Mouse (Mus musculus) CD4-positive, CD25-positive, alpha-beta regulatory T cell (primary cell): Measurements from ENCODE around the gene Yju2. TPM values are rescaled to one million over a fixed set of nuclear protein-coding genes. Genes with fewer than 3 reads are reported as not detected.

Experiments
- polyA plus RNA-seq: library from polyadenylated mRNA; unstranded; fragments of 100-300 nt; shearing (Covaris generic); gene quantifications from one replicate; pipeline ENCODE4 v1.2.1, GENCODE M21; 2017

The Yju2 gene
- 38.8 TPM for polyA plus RNA-seq

DNA sequence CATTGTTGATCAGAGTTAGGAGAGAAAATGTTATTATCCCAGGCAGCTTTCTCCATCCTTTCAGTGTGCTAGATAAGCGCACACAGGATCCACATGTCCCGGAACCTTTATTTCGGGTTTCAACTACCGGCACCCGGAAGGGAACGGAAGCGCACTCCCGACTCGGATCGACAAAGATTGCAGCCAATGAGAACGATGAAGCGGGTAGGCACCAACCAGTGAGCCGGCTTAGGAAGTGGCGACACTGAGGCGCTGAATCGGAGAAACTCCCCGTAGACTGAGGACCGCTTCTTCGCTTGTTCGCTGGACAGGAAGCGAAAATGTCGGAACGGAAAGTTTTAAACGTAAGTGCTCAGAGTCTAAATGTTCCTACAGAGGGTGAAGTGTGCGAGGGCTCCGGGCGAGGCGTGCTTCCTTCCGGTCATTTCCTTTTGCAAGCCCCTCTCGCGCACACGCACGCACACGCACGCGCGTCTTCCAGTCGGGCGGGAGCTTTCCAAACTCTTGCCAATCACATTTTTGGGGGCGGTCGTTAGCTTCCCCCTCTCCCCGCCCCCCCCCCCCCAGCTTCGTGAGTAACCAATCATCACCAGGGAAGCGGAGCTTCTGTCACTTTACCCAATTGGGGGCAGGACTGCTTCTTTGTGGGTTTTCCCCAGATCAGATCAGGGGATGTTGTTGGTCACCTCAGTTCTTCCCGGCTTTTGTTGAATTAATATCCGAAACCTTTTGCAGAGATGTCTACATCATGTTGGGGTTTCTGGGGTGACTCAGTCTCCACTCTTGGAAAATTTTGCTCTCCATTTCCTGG lies at the start of gene Yju2:
Yju2 (plus strand) TSS at position 182 of the 811 bp plus-strand sequence.

DNA sequence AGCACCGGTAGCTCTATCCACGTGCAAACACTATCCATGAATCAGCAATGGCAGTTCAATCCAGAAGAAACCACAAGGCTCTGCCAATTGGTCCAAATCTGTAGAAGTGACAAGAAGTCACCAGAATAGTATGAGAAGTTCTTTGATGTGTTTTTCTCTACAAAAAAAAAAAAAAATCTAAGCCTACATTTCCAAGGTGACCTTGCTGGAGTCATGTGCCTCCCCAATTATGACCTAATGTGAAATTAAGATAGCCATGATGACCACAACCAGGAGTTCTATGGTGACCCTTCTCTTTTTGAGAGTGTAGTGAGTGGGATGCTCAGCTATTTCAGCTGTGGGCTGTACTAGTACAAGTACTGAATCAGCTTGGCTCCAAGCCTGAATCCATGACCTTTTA lies 9.5 kb upstream of the Yju2 start, which contains the start of gene Zfp119b:
Zfp119b (minus strand) TSS at position 101 of the 400 bp plus-strand sequence.

DNA sequence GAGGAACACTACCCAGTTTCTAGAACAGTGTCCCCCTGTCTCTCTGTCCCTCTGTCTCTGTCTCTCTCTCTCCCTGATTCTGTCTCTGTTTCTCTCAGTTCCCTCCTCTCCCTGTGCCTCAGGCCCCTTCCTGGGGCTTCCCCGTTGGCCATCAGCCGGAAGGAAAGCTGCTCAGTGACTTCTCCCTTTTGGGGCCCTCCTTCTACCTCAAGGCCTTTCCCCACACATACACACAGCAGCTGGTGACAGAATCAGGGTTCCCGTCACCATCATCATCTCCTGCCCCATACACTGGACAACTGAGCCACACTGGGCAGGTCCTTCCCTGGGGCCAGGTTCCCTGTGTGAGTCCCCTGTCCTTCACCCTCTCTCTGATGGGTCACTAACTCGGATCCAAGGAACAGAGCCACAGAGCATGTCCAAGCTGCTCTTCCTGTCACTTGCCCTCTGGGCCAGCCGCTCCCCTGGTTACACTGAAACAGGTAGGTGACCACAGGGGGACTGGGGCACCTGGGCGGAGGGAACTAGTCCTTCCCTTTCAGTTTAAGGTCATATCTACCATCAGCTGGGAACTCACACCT lies 6.4 kb upstream of the Yju2 start, which contains the start of gene Ebi3:
Ebi3 (plus strand) TSS at position 194 of the 581 bp plus-strand sequence.

GRCm38 (mm10) chr17:55969966-55970891 lies 11.3 kb downstream of the Yju2 start, which contains the start of gene Shd:
TSS of gene Shd (plus strand) at chr17:55970467.

DNA sequence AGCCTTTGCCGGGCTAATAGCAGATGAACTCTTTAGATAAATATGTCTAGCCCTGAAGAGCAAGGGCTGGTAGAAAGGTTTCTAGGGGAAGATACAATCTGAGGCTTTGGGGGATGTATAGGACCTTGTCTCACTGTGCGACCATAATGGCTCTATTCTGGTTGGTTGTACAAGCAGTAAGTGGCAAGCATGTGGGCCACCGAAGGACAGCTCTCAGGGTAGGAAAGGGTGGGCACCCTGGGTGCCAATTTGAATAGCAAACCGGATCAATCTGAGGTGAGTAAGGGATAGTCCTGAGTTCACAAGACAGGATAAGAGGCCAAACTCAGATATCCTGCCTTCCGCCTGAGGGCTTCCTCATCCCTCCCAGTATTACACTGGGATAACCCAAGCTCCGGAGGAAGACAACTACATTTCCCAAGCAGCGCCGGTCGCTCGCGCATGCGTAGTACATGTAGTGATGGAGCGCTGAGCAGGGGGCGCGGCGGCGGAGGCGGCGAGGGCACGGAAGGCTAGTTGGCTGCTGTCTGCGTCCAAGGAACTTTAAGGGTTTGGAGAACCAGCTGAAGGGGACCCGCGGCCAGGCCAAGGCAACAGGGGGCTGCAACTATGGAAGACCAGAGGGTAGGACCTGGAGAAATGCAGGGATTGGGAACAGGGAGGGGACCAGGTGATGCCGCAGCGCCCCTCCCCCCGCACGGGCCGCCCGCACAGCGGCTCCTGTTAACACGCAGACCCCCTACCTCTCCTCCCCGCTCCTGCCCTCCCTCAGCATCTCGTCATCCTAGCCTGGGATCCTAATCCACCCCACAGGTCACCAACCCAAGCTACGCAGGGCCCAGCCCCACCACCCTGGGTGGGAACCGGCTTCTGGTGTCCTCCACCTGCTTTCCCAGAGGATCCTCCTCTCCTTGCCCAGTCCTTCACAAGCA lies 27.4 kb downstream of the Yju2 start, which contains the start of gene Fsd1:
Fsd1 (plus strand) TSS at position 480 of the 932 bp plus-strand sequence.

GRCm38 (mm10) chr17:56005415-56006061 lies 46.6 kb downstream of the Yju2 start, which contains the start of the genes Stap2 and Mpnd:
TSS of gene Stap2 (minus strand) at chr17:56005584.
TSS of gene Mpnd (plus strand) at chr17:56005711.

Other genes with a start within 250 kb of the Yju2 start
- gene Pot1b, start 246.5 kb upstream of the Yju2 start, polyA plus RNA-seq: 16.4 TPM
- gene Adgre4, start 209.1 kb upstream of the Yju2 start, polyA plus RNA-seq: 1.1 TPM
- 17.0 TPM for gene Zfp119a, start 80.2 kb upstream of the Yju2 start, polyA plus RNA-seq
- gene Zfp959, start 67.0 kb upstream of the Yju2 start, polyA plus RNA-seq: 23.4 TPM
- 13.5 TPM for gene Zfp119b, start 9.6 kb upstream of the Yju2 start, polyA plus RNA-seq
- gene Ebi3, start 6.5 kb upstream of the Yju2 start, polyA plus RNA-seq: 26.3 TPM
- gene Shd, start 11.4 kb downstream of the Yju2 start, polyA plus RNA-seq: 0.89 TPM
- 0.44 TPM for gene Fsd1, start 27.4 kb downstream of the Yju2 start, polyA plus RNA-seq
- 0.83 TPM for gene Stap2, start 46.5 kb downstream of the Yju2 start, polyA plus RNA-seq
- 144 TPM for gene Mpnd, start 46.6 kb downstream of the Yju2 start, polyA plus RNA-seq
- gene Sh3gl1, start 77.5 kb downstream of the Yju2 start, polyA plus RNA-seq: 192 TPM
- gene Chaf1a, start 81.3 kb downstream of the Yju2 start, polyA plus RNA-seq: 3.3 TPM
- 76.2 TPM for gene Ubxn6, start 115.9 kb downstream of the Yju2 start, polyA plus RNA-seq
- 147 TPM for gene Hdgfl2, start 120.5 kb downstream of the Yju2 start, polyA plus RNA-seq
- gene Plin4, start 150.7 kb downstream of the Yju2 start, polyA plus RNA-seq: not detected
- gene Plin5, start 158.5 kb downstream of the Yju2 start, polyA plus RNA-seq: 0.08 TPM
- 0.25 TPM for gene Lrg1, start 162.9 kb downstream of the Yju2 start, polyA plus RNA-seq
- 0.12 TPM for gene Sema6b, start 181.2 kb downstream of the Yju2 start, polyA plus RNA-seq
- 38.0 TPM for gene Tnfaip8l1, start 203.4 kb downstream of the Yju2 start, polyA plus RNA-seq
- gene Mydgf, start 224.8 kb downstream of the Yju2 start, polyA plus RNA-seq: 54.2 TPM